Mouse (Mus musculus) left cerebral cortex, postnatal 10 days (tissue): ENCODE data around the gene Ttc38. TPM values are rescaled to one million over a fixed set of nuclear protein-coding genes. Genes with fewer than 3 reads are reported as not detected.

Source experiments
- DNase-seq, 2 experiments: peaks; one replicate each; pipeline ENCODE4 v3.0.0; 2021 to 2022; ENCODE audit warnings: low spot score in 2 of 2, mixed read lengths in 1 of 2; ENCODE audit errors: extremely low spot score in 1 of 2
- intact Hi-C: fragments of 180-260 bp; cut with DNase I; formaldehyde crosslinking; loops from one replicate; pipeline ENCODE4 v1.15.1; 2025
- total RNA-seq, 2 experiments: library from RNA; stranded (reverse); gene quantifications; 2 replicates each; pipeline ENCODE4 v1.2.3; 2021

The Ttc38 gene
- 1 to 10 TPM; 4.0 to 5.3 TPM for total RNA-seq

DNA sequence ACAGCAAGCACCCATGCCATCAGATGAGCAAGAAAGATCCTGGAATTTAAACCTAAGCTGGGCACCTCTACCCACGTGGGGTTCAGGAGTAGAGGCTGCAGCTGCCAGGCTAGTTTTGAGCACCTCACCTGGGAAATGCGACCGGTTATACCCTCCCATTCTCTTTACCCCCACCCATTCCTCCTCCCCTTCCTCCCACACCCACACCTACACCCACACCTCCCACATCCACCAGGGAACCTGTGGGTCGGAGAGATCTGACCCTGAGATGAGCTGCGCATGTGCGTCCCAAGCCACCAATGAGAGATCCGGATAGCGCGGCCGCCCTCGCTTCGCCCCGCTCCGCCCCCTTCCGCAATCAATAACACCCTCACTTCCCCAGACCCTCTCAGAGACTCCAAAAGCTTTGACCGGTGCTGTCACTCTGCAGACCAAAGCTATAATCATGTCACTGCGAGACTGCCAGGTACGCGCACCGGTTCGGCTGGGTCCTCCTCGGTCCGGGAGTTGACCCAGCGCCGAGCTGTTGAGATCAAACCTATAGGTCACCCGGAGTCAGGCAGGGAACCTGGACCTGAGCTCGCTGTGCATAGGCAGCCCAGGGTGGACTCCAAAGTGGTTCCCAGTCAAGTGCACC lies at the start of gene Ttc38:
Gene Ttc38 (plus strand): TSS at position 353 of the 637 bp plus-strand sequence.
- DNase-seq, result peak; percentile 75 to 88
- intact Hi-C loops, result no loop called here

DNA sequence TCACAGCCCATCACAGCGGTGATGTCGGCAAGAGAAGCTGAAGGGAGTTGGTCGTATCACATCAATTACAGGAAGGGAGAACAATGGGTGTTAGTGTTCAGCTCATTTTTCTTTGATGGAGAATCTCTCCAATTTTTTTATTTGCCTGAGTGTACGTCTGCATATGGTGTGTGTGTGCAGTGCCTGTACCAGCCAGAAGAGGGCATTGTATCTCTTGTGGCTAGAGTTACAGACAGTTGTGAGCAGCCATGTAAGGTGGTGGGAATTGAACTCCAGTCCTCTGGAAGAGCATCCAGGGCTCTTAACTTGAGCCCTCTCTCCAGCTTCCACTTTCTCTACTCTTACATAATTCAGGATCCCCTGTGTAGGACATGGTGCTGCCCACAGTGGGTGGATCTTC lies 49.0 kb upstream of the Ttc38 start:
- intact Hi-C loops, result no loop called here
- DNase-seq, result no peak

DNA sequence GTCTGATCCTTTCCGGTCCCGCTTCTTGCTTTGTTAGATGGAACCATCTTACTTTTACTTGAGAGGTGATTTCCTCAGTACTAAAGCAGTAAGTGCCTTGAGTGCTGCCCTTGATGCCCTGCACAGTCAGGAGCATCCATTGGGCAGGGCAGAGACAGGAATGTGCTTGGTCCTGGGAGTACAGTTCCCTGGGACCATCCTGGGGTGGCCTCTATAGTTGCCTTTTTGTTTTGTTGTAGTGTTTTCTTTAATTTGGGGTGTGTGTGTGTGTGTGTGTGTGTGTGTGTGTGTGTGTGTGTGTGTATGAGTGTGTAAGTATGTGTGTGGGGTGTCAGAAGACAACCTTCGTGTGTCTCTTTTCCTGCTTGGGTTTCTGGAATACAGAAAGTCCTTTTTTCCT lies 47.8 kb upstream of the Ttc38 start:
- intact Hi-C loops, result no loop called here
- no peak for DNase-seq

DNA sequence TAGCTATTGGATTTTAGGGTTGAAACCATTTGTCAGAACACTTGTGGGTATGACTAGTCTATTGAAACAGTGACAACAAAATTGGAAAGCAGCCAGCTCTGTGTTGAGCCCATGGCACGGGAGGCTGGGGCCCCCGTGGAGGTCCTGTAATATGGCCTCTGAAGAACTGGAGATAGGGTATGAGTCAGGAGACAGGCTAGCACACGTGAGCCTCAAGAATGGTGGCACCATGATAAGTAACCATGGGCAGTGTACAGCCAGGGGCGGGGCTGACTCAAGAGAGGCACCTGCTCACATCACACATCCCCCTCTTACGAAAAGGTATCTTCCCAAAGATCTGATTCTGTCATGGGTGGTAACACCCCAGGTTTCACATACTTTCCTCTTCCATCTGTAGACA lies 45.4 kb upstream of the Ttc38 start:
- DNase-seq, result no peak
- intact Hi-C loops, result loop anchor here (5.0 kb wide), 2 partner anchors 39 to 54 kb away; partner anchors contain the start of gene Ppara

DNA sequence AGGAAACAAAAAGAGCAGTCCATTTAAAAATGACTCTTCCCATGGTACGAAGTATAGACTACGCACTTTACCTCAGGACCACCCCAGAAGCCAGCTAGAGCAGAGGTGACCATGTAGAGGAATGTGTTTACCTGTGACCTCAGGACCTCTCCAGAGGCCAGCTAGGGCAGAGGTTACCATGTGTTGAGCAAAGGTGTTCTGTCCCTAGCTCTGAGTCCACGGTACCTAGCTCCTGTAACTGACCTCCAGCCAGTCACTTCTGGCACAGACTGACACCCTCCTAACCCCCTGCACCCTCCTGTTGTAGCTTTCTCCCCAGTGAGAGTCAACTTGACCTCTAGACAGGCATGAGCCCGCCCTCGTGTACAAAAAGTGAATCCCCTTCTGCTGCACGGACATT lies 44.6 kb upstream of the Ttc38 start:
- intact Hi-C loops, result loop anchor here (5.0 kb wide), 2 partner anchors 40 to 55 kb away; partner anchors contain the start of gene Ppara
- no peak for DNase-seq

DNA sequence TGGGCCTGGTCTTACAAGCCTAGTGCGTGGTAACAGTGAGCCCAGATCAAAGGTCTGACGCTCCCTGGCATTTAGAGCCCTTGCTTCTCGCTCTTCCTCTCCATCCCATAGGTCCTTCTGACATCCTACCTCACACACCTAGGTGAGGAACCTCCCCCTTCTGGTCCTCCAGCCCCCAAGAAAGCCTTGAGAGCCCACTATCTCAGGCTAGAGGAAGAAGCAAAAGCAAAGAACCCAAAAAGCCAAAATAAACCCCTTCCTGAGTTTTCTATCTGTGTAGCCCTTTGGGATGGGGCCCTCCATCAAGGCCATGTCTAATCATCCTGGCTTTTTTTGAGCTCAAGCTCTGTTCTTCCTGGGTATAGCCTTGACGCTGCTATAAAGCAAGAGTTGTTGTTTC lies 44.1 kb upstream of the Ttc38 start:
- intact Hi-C loops, result loop anchor here (5.0 kb wide), 2 partner anchors 41 to 56 kb away; partner anchors contain the start of gene Ppara
- DNase-seq, result no peak

DNA sequence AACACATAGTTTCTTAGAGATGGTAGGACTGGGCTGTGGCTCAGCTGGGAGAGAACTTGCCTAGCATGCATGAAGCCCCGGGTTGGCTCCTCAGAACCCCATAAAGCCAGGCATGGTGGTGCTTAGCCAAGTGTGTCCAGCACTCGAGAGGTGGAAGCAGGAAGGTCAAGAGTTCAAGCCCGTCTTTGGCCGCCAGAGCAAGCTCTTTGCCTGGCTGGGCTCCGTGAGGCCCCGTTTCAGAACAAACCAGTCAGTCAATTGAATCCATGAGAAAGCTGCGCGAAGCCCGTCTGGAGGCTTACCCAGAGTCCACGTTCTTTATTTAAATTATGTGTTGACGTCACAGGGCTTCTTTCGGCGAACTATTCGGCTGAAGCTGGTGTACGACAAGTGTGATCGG lies 43.5 kb upstream of the Ttc38 start:
- DNase-seq, result no peak
- intact Hi-C loops, result loop anchor here (5.0 kb wide), 2 partner anchors 41 to 56 kb away; partner anchors contain the start of gene Ppara

DNA sequence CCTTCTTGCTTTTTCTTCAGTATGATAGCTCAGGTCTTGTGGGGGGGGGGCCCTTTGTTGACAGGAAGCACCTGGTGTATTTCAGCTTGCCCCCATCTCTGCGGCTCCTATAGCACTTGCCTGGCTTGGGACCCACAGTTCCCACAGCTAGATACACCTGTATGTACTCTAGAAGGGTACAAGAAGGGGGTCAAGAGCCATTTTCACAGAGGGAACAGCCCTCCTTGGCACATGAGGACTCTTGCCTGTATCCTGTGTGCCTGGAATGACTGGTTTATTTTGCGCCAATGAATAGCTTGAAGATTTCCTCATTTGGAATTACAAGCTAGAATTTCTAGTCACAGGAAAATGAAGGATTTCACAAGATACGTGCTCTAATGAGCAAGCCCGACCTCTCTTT lies 40.7 kb upstream of the Ttc38 start:
- DNase-seq, result no peak
- intact Hi-C loops, result no loop called here

DNA sequence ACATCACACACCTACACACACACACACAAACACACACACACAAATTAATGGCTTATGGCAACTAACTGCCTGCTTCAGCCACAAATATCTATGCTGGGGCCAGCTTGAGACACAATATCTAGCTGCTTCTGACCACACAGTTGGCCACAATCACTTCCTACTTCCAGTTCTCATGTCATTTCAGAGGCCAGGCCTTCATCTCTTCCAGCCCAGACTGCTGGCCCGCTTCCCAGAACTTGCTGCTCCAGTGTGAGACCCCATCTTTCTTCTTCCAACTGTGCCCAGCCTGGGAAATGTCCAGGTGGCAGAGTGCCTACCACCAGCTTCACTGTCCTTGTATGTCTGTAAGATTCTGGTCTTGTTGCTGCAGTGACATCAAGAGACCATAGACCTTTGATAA lies 39.3 kb upstream of the Ttc38 start:
- peak; percentile 66 to 76 for DNase-seq
- intact Hi-C loops, result no loop called here

DNA sequence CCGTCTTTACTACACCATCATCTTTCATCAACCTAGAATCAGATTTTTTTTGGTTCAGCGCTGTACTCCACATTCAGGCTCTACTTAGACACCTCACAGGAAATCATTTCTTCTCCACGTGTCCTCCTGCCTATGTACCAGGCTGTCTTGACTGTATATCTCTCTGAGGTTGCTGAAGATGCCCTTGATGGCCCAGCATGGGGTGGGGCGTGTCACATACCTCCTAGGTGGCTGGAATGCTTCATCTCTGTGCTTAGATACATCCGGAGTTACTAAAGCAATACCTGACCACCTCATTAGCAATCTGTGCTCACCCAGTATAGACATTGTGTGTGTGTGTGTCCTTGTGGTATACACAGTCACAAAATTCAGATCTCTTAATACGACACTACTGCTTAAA lies 36.6 kb upstream of the Ttc38 start:
- DNase-seq, result no peak
- intact Hi-C loops, result no loop called here

DNA sequence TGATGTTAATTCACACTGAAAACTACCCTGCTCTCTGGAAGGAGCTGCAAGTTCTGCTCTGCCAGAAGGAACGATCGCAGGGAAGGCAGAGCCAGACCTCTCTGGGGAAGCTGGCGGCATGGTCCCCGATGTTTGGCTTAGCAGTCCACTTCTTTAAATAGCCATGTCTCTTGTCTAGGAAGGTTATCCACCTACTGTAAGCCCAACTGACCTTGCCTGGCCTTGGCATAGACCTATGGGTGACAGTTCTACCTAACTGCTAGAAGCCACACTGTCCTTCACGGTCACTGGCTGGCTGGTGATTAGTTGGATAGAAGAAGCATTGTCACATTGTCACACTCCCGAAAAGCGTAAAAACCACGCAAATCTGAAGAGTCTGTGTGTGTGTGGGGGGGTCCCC lies 33.4 kb upstream of the Ttc38 start:
- intact Hi-C loops, result no loop called here

DNA sequence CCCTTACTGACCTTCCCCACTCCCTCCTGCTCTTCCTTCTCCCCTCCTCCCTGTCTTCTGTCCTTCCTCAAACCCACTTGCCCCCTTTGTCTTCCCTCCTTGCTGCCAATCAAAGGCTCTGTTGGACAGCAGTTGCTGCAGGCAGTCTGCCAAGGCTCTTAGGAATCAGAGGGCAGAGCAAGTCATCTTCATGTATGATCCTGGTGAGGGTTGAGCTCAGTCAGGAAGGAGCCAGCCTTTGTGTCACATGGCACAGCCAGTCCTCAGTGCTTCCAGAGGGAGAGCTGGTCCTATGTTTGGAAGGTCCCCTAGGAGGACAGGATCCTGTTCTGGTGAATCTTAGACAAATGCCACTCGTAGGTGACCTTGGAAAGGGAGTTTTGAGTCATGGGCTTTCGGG lies 29.2 kb upstream of the Ttc38 start:
- no peak for DNase-seq
- intact Hi-C loops, result no loop called here

More for the DNA sequence above, 33.4 kb upstream of the Ttc38 start:
- DNase-seq, result no peak

DNA sequence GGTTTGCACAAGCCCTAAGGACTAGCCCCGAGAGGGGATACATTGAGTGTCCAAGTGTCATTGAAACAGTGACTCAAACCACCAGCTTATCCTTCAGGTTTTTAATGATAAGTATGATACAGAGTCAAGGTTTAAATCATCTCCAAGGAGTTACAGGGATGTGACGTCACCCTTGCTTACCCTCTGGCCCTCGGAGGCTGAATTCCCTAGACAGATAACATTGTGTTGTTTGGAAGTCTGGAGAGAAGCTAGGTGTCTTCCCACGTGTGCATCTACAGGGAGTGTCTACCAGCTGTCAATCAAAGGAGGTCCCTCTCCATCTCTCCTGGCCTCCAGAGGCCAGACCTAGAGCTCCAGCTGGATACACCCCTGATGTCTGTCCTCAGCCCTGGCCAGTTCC lies 25.2 kb upstream of the Ttc38 start:
- no peak for DNase-seq
- intact Hi-C loops, result no loop called here

DNA sequence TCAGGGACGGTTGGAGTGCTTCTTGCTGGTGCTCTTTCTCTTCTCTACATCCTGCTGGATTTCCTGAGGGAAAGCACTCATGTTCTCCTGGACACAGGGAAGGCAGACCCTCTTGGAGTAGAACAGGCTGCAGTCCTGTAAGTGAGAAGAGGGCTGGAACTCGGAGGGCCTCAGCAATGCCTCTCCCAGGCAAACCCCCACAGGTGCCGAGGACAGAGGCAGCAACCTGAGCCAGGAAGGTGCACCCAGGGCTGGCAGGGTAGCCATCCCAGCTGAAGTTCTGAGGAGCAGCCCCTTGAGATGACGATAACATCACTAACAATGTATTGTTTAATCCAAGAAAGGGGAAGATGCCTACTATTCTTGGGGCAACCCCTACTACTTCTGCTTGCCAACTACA lies 24.7 kb upstream of the Ttc38 start:
- no peak for DNase-seq
- intact Hi-C loops, result no loop called here

DNA sequence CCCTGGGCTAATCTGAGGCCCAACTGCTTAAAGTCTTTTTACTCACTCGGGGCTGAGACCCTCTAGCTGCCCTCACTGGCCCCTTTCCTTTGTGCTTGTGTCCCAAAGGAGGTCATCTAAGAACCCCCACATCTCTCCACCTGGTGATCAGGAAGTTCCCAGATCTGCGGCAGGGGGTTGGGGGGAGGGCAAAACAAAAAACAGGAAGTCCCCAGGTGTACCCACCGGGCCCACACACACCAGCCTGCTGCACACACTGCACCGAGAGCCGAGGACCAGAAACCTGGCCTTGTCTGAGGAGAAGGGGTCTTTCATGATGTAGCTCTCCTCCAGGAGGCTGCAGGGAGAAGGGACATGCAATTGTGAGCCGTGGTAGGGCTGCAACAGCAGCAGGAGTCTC lies 24.1 kb upstream of the Ttc38 start:
- intact Hi-C loops, result no loop called here
- DNase-seq, result no peak

DNA sequence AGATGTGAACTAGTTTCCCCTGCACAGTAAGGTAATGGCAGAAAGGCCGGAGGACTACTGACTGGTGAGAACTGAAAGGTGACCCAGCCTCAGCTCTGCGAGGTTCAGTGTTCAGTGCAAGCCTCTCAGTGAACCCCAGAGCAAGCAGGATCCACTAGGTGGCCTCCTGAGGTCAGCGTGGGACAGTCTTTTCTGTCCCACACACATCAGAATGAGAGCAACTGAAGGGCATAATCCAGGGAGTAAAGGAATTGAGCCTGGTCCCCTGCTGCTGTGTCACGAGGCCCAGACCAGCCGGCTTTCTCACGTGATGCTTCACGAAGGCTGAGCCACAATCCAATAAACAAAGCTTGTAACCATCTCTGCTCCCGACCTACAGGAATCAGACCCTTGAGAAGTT lies 23.7 kb upstream of the Ttc38 start:
- intact Hi-C loops, result no loop called here
- DNase-seq, result no peak

DNA sequence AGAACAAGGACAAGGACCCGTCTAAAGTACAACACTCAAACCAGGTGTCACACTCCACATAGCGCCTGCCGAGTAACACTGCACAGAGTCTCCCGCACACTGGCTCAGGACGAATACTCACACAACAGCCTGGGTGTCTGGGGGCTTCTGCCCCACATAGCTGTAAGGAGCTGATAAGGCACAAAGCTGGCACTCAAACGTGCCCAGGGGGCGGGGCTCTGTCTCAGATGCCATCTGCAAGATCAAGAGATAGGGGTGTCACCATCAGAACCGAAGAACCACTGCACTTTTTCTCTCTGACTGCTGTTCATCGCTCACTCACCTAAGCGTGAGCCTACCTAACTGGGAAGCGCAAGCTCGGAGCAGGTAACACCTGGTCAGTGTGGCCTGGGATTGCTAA lies 23.0 kb upstream of the Ttc38 start:
- intact Hi-C loops, result no loop called here
- DNase-seq, result no peak

DNA sequence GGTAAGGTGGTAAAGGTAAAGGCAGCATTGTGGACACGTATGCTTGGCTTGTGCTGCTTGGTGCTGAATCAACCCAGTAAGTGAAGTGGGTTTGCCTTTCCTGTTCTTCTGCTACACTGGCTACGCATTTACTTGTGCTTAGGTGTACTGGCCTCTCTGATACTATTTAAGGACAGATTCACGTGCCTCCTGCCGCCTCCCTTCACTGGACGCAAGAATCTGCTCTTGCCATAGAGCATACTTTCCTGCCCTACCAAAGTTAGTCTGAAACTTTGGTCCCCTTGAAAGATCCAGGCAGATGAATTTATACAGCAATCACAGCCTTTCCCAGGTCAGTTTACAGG lies 21.7 kb upstream of the Ttc38 start:
- intact Hi-C loops, result no loop called here
- DNase-seq, result no peak

DNA sequence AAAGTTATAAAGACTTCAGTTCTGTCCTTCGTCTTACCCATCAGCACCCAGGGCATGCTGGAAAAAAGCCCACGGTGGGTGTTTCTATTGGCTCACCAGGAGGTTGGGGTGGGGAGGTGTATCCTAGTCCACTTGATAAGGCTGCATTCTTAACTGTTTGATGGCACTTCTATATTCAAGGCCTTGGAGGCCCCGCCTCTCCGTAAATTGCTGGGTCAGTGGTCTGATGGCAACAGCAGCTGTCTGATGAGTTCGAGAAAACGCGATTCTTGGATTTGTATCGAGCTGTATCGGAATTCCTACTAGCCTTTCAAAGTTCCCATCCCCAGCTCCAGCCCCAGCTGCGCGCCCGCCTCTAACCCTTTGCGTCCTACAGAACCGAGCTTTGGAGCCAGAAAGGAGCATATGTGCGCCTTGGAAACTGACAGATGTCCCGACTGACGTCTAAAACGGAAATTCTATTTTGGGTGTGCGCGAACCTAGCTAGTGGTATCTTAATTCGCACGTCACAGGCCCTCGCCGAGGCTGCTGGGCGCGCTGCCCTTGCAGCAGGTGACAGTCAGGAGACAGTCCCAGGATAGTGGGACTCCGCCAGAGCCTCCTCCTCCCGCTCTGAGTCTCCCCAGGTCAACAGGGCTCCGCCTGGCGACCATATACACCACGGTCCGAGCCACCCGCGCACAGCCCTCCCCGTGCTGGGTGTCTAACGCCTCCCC lies 21.1 kb upstream of the Ttc38 start:
- intact Hi-C loops, result no loop called here
- peak; percentile 67 to 80 for DNase-seq

DNA sequence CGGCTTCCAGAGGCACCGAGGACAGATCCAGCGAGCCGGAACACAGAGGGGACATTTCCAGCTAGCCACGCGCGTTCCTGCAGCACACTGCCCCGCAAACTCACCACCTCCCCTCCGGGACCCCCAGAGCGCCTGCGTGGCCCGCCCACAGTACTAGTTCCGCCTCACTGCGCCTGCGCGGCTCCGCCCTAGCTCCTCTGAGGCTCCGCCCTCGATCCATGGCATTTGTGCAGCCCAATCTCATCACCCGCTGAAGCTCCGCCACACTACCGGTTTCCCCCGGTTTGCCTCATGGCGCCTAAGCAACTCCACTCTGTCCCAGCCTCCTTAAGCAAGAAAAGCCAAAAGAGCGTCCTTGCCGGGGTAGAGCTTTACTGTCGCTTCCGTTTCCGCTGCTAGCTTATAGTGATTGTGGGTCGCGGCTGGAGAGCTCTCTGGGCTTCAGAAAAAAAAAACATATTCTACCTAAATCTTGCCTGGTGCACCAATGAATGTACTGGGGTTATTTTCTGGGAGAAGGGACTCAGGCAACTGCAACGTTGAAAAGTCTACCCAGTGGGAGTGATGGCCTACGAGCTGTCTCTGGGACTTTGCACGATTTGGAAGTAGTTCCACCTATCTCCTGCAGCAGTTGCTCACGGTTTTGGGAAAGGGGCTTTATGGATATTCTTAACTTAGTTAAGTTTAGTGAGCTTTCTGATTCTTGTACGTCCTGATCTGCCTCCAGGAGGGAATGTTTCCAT lies 20.4 kb upstream of the Ttc38 start, which contains the start of gene Cdpf1:
Gene Cdpf1 (minus strand): TSS at position 163 of the 743 bp plus-strand sequence.
- intact Hi-C loops, result no loop called here

More for the DNA sequence above, 20.4 kb upstream of the Ttc38 start, which contains the start of gene Cdpf1:
- DNase-seq, result peak; percentile 98
